Mouse (Mus musculus) ES-E14 (cell line): ENCODE data around the gene Ube2cbp.

ENCODE experiments used
- HCFC1 ChIP-seq: IDR thresholded peaks from 2 replicates; pipeline ENCODE4 v1.6.1; 2012; ENCODE audit warnings: low read length, inconsistent platforms, borderline replicate concordance; ENCODE audit not compliant: insufficient read depth
- ZNF384 ChIP-seq: IDR thresholded peaks from 2 replicates; pipeline ENCODE4 v1.6.1; 2012; ENCODE audit warnings: low read depth, low read length, inconsistent platforms

- TF ChIP-seq HCFC1, result no peak
- TF ChIP-seq ZNF384, result no peak
These were observed 134.2 kb downstream of the Ube2cbp start for GRCm38 (mm10) chr9:86330591-86330990.
